Mouse (Mus musculus): ENCODE data around the gene Tcl1b2.
"Not testable (repeated sequence)": the region's sequence is repeated elsewhere in the genome, so short reads cannot be mapped to it uniquely, and the experiment has no call there.

DNA sequence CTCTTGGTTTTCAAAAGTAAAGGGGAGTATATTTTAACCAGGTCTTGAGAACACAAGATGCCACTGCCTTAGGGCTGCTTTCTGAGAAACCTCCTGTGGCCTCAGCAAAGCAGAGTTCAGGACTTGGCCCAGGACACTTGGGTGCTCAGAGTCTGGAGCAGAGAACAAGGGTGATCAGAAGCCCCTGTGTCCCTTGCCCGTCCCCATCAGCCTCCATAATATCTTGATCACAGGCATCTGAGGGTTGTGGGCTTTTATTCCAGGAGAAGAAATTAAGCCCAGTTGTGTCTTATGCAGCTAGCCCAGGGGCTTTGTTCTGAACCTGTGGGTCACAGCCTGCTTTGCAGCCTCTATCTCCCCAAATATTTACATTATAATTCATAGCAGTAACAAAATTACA lies 55.8 kb downstream of the Tcl1b2 start, which contains the start of gene Tcl1b4:
- TF ChIP-seq POLR2A, CTCF (IDR thresholded peaks at IDR 0.05; ENCODE audit: extremely low read depth, insufficient read depth, low read length): not testable (repeated sequence)

All from cortical plate, adult 2 months (tissue).